ENCODE assay signal across 11 mouse cellular contexts in genomic region chr3:139023585-139023984, GRCm38 (mm10). TPM values are rescaled to one million over a fixed set of nuclear protein-coding genes. Genes with fewer than 3 reads are reported as not detected.
A peak's percentile ranks its signal among the peaks of the same experiment; 100 is the strongest.
DNase-seq lines count a peak whose midpoint lies in the region; ATAC-seq and TF ChIP-seq lines count a peak whose summit lies in the region.
"Had no signal": no experiment of that assay in that cellular context is flagged by ENCODE, and none has a peak within 500 bp of the region (broad histone marks: within the 10 kb centered on the region; RNA-seq: fewer than 3 reads in every experiment).

No protein-coding gene starts in this region.

- no peak overlapping the region for H3K4me3 ChIP-seq in ES-E14 (ENCODE audit: insufficient read depth in 1 of 2, low read depth in 1 of 2, low read length in 2 of 2, poor library complexity in 1 of 2, severe bottlenecking in 1 of 2)
- no peak overlapping the region for H3K4me3 ChIP-seq in forebrain, embryonic 15.5 days
- H3K4me3 ChIP-seq in midbrain, embryonic 15.5 days, result no peak overlapping the region
- H3K4me3 ChIP-seq: liver, embryonic 13.5 days had no signal

- in situ Hi-C loops in ES-E14 (cut with MboI; ENCODE audit: low sequenced_read_pairs in 2 of 2, unreplicated experiment in 2 of 2), result no loop called here

- H3K9me3 ChIP-seq in ES-E14 (ENCODE audit: control insufficient read depth, insufficient read depth, low read depth, low read length), result no peaks in the 10 kb centered on the region
- H3K9me3 ChIP-seq in forebrain, embryonic 15.5 days, result no peaks in the 10 kb centered on the region
- no peaks in the 10 kb centered on the region for H3K9me3 ChIP-seq in midbrain, embryonic 15.5 days
- H3K9me3 ChIP-seq: liver, embryonic 13.5 days had no signal

- no peak overlapping the region for H3K4me2 ChIP-seq in forebrain, embryonic 15.5 days (replicated peaks)
- no peak overlapping the region for H3K4me2 ChIP-seq in midbrain, embryonic 15.5 days
- H3K4me2 ChIP-seq: liver, embryonic 13.5 days had no signal

- intact Hi-C loops in gastrocnemius, postnatal 14 days (cut with DNase I; ENCODE audit: low total_unique reads), result no loop called here

- H3K9ac ChIP-seq in ES-E14 (ENCODE audit: insufficient read depth, low read depth, low read length, poor library complexity, severe bottlenecking), result no peak overlapping the region
- H3K9ac ChIP-seq in forebrain, embryonic 15.5 days (replicated peaks), result no peak overlapping the region
- H3K9ac ChIP-seq in midbrain, embryonic 15.5 days, result no peak overlapping the region
- H3K9ac ChIP-seq: liver, embryonic 13.5 days had no signal

- no peaks in the 10 kb centered on the region for H3K36me3 ChIP-seq in ES-E14 (ENCODE audit: control insufficient read depth, insufficient read depth, low read length, poor library complexity, severe bottlenecking)
- no peaks in the 10 kb centered on the region for H3K36me3 ChIP-seq in forebrain, embryonic 15.5 days
- no peaks in the 10 kb centered on the region for H3K36me3 ChIP-seq in midbrain, embryonic 15.5 days (replicated peaks)
- H3K36me3 ChIP-seq: liver, embryonic 13.5 days had no signal

- peak overlapping the region; percentile 33 for H3K27ac ChIP-seq in ES-E14 (ENCODE audit: insufficient read depth, low read depth, low read length, poor library complexity, severe bottlenecking)
- H3K27ac ChIP-seq in forebrain, embryonic 15.5 days (replicated peaks), result no peak overlapping the region
- no peak overlapping the region for H3K27ac ChIP-seq in midbrain, embryonic 15.5 days
- H3K27ac ChIP-seq: liver, embryonic 13.5 days had no signal

- peak; percentile 92 for ATAC-seq in forebrain, embryonic 15.5 days (replicated peaks)
- ATAC-seq in midbrain, embryonic 15.5 days (replicated peaks), result peak; percentile 89
- no peak for ATAC-seq in activated CD4-positive, CD25-positive, alpha-beta regulatory T cell, adult 4 months

- peaks cover 3% of the 10 kb centered on the region in 2 experiments; a peak in 2 of 4 replicates for H3K4me1 ChIP-seq in ES-E14 (ENCODE audit: control insufficient read depth in 2 of 2, insufficient read depth in 2 of 2, low read length in 2 of 2, poor library complexity in 1 of 2)
- H3K4me1 ChIP-seq in forebrain, embryonic 15.5 days, result peaks cover 25% of the 10 kb centered on the region
- peaks cover 11% of the 10 kb centered on the region for H3K4me1 ChIP-seq in midbrain, embryonic 15.5 days

- DNase-seq in ES-E14 (ENCODE audit: low read depth, low spot score), result peak; percentile 1
- peak; percentile 94 for DNase-seq in cerebellum, adult 9-11 months
- no peak for DNase-seq in adrenal gland, adult (ENCODE audit: inconsistent age in 2 of 2, low spot score in 1 of 2)
- no peak for DNase-seq in gastrocnemius, postnatal 14 days
- DNase-seq in urinary bladder, postnatal 4 days (ENCODE audit: low spot score in 2 of 2), result no peak
- DNase-seq: heart, adult 18-20 months; layer of hippocampus, postnatal 36 days; liver, embryonic 13.5 days had no signal

- WGBS in forebrain, embryonic 15.5 days, result 40% methylated on average over 8 of the region's 8 CpGs
- 34% methylated on average over 8 of the region's 8 CpGs for WGBS in midbrain, embryonic 15.5 days

- H3K27me3 ChIP-seq in forebrain, embryonic 15.5 days, result no peaks in the 10 kb centered on the region
- no peaks in the 10 kb centered on the region for H3K27me3 ChIP-seq in midbrain, embryonic 15.5 days (replicated peaks)
- H3K27me3 ChIP-seq: liver, embryonic 13.5 days had no signal

TF ChIP-seq in ES-E14, 5 proteins besides CTCF, POLR2A, EP300 and RAD21:
- no peak for TF ChIP-seq ZC3H11A (IDR thresholded peaks at IDR 0.05; ENCODE audit: borderline replicate concordance, low read depth, low read length)
- no peak for TF ChIP-seq ZNF384 (IDR thresholded peaks at IDR 0.05; ENCODE audit: low read depth, low read length)
- TF ChIP-seq MAFK (IDR thresholded peaks at IDR 0.05; ENCODE audit: insufficient read depth, low read depth, low read length), result no peak
- no peak for TF ChIP-seq HCFC1 (IDR thresholded peaks at IDR 0.05; ENCODE audit: borderline replicate concordance, insufficient read depth, low read length)
- TF ChIP-seq CHD2 (IDR thresholded peaks at IDR 0.05; ENCODE audit: low read depth, low read length), result no peak

RNA-seq across cellular contexts. Expression of gene Rap1gds1, which starts 51.4 kb away (rescaled TPM):
- 20.0 and 21.9 TPM in 2 replicates for total RNA-seq in ES-E14 (2012; rRNA removed)
- 60.0 and 62.5 TPM in 2 replicates for polyA plus RNA-seq in forebrain, embryonic 15.5 days (2015; fragmentation: Nextera tagmentation; extraction: Ambion mirVana)
- 68.6 and 70.6 TPM in 2 replicates for polyA plus RNA-seq in midbrain, embryonic 15.5 days (2015; fragmentation: Nextera tagmentation; extraction: Ambion mirVana)
- polyA plus RNA-seq in activated CD4-positive, CD25-positive, alpha-beta regulatory T cell, adult 4 months (2017; shearing (Covaris generic)), result 10 to 100 TPM; 72.4 to 73.6 TPM
- total RNA-seq in gastrocnemius, postnatal 14 days (2021), result 10 to 100 TPM; 36.1 to 37.6 TPM

Comparison
In these comparisons a context has a peak if more than half of its experiments do, and no peak if none do; other contexts are left out.
1. DNase-seq: peak in ES-E14 (single experiment) and cerebellum, adult 9-11 months (single experiment); none in adrenal gland, adult (0 of 2), gastrocnemius, postnatal 14 days (single experiment) and urinary bladder, postnatal 4 days (0 of 2).